Mouse (Mus musculus) frontal cortex, postnatal 36 days (tissue): ENCODE measurements around the gene Mfsd4b5.
"Not testable (repeated sequence)": the region's sequence is repeated elsewhere in the genome, so short reads cannot be mapped to it uniquely, and the experiment has no call there.

ENCODE experiments used
- DNase-seq, 2 experiments: peaks; one replicate each; pipeline ENCODE4 v3.0.0; 2022; ENCODE audit warnings: low spot score in 2 of 2

Gene Mfsd4b5

GRCm38 (mm10) chr10:39986466-39986865 is at the start of gene Mfsd4b5:
TSS of gene Mfsd4b5 (minus strand) at chr10:39986646.
- no peak for DNase-seq

- no peak for DNase-seq
Measured at GRCm38 (mm10) chr10:40034956-40035355, 48.5 kb upstream of the Mfsd4b5 start.

GRCm38 (mm10) chr10:40032897-40033296 is 46.5 kb upstream of the Mfsd4b5 start:
- DNase-seq, result no peak

- DNase-seq, result no peak
Measured at GRCm38 (mm10) chr10:40030716-40031115, 44.3 kb upstream of the Mfsd4b5 start.

- DNase-seq, result no peak
Measured at GRCm38 (mm10) chr10:40029610-40030009, 43.2 kb upstream of the Mfsd4b5 start.

- DNase-seq, result no peak
Measured at GRCm38 (mm10) chr10:40028091-40028490, 41.6 kb upstream of the Mfsd4b5 start.

- DNase-seq, result no peak
Measured at GRCm38 (mm10) chr10:40026546-40026945, 40.1 kb upstream of the Mfsd4b5 start.

GRCm38 (mm10) chr10:40025560-40025959 is 39.1 kb upstream of the Mfsd4b5 start:
- DNase-seq, result no peak

GRCm38 (mm10) chr10:40024554-40025428 is 38.3 kb upstream of the Mfsd4b5 start, which contains the start of gene Mfsd4b1:
TSS of gene Mfsd4b1 (minus strand) at chr10:40025268.
- DNase-seq, result peak; percentile 88 to 94

GRCm38 (mm10) chr10:40020401-40020800 is 34.0 kb upstream of the Mfsd4b5 start:
- no peak for DNase-seq

GRCm38 (mm10) chr10:40019492-40019891 is 33.0 kb upstream of the Mfsd4b5 start:
- no peak for DNase-seq

GRCm38 (mm10) chr10:40018261-40018860 is 31.9 kb upstream of the Mfsd4b5 start:
- no peak for DNase-seq

- DNase-seq, result no peak
Measured at GRCm38 (mm10) chr10:40009591-40009990, 23.1 kb upstream of the Mfsd4b5 start.

- not testable (repeated sequence) for DNase-seq
Measured at GRCm38 (mm10) chr10:40008847-40009246, 22.4 kb upstream of the Mfsd4b5 start.

- no peak for DNase-seq
Measured at GRCm38 (mm10) chr10:40007953-40008352, 21.5 kb upstream of the Mfsd4b5 start.

- no peak for DNase-seq
Measured at GRCm38 (mm10) chr10:40006963-40007362, 20.5 kb upstream of the Mfsd4b5 start.

- DNase-seq, result no peak
Measured at GRCm38 (mm10) chr10:40000746-40001145, 14.3 kb upstream of the Mfsd4b5 start.

GRCm38 (mm10) chr10:39991155-39991554 is 4.7 kb upstream of the Mfsd4b5 start:
- no peak for DNase-seq

GRCm38 (mm10) chr10:39982604-39983003 is 3.8 kb downstream of the Mfsd4b5 start:
- no peak for DNase-seq

- DNase-seq, result no peak
Measured at GRCm38 (mm10) chr10:39978231-39978630, 8.2 kb downstream of the Mfsd4b5 start.

- DNase-seq, result no peak
Measured at GRCm38 (mm10) chr10:39977346-39977745, 9.1 kb downstream of the Mfsd4b5 start.

- no peak for DNase-seq
Measured at GRCm38 (mm10) chr10:39975771-39976170, 10.7 kb downstream of the Mfsd4b5 start.

GRCm38 (mm10) chr10:39974982-39975381 is 11.5 kb downstream of the Mfsd4b5 start:
- peak in 1 of 2 experiments; percentile 2 for DNase-seq
